Mouse (Mus musculus) liver, embryonic 14.5 days (tissue): ENCODE data around the gene Cdk8. TPM values are rescaled to one million over a fixed set of nuclear protein-coding genes. Genes with fewer than 3 reads are reported as not detected.

ENCODE experiments used
- ATAC-seq: fragments of 200-750 bp; cut with Nextera tagmentation; 2 replicates; pipeline ENCODE4 v1.8.0; 2017; ENCODE audit warnings: moderate number of reproducible peaks, mild to moderate bottlenecking, moderate library complexity; ENCODE audit not compliant: insufficient read depth
- DNase-seq, 3 experiments: peaks; one replicate each; pipeline ENCODE4 v3.0.0-alpha.2; 2012 to 2013; ENCODE audit warnings: low read depth in 3 of 3, low spot score in 3 of 3
- H3K27ac ChIP-seq: fragments of 300-500 bp; sonication (generic); 2 replicates; pipeline ENCODE4 v1.5.1; 2014; ENCODE audit warnings: moderate library complexity, mild to moderate bottlenecking, control low read depth, inconsistent platforms
- H3K27me3 ChIP-seq: fragments of 300-500 bp; sonication (generic); 2 replicates; pipeline ENCODE4 v1.6.1; 2014; ENCODE audit warnings: mild to moderate bottlenecking, low read length, moderate library complexity; ENCODE audit not compliant: control insufficient read depth, insufficient read depth
- H3K36me3 ChIP-seq: fragments of 300-500 bp; sonication (generic); replicated peaks from 2 replicates; pipeline ENCODE4 v1.6.1; 2014; ENCODE audit warnings: low read depth; ENCODE audit not compliant: control insufficient read depth, insufficient read depth
- H3K4me1 ChIP-seq, 2 experiments: fragments of 200-500 bp in 1 of 2; fragments of 300-500 bp in 1 of 2; sonication (generic) in 1 of 2; replicated peaks; 2 replicates each; pipeline ENCODE4 v1.6.1; 2012 to 2014; ENCODE audit warnings: antibody characterized with exemption in 1 of 2, inconsistent platforms in 1 of 2, low read length in 1 of 2; ENCODE audit not compliant: control insufficient read depth in 2 of 2, insufficient read depth in 2 of 2
- H3K4me2 ChIP-seq: fragments of 300-500 bp; sonication (generic); 2 replicates; pipeline ENCODE4 v1.6.1; 2014; ENCODE audit warnings: low read depth, mild to moderate bottlenecking, control low read depth, moderate library complexity
- H3K4me3 ChIP-seq, 2 experiments: fragments of 200-500 bp in 1 of 2; fragments of 300-500 bp in 1 of 2; sonication (generic) in 1 of 2; 2 replicates each; pipeline ENCODE4 v1.5.1; 2012 to 2014; ENCODE audit warnings: low read depth in 2 of 2, low read length in 2 of 2, mild to moderate bottlenecking in 2 of 2, control low read depth in 1 of 2, inconsistent platforms in 1 of 2, moderate library complexity in 1 of 2; ENCODE audit not compliant: insufficient read depth in 1 of 2
- H3K9ac ChIP-seq: fragments of 300-500 bp; sonication (generic); replicated peaks from 2 replicates; pipeline ENCODE4 v1.6.1; 2014; ENCODE audit warnings: mild to moderate bottlenecking, control low read depth, moderate library complexity
- H3K9me3 ChIP-seq: fragments of 300-500 bp; sonication (generic); 2 replicates; pipeline ENCODE4 v1.6.1; 2016; ENCODE audit warnings: low read length, mixed read lengths; ENCODE audit not compliant: control insufficient read depth
- CTCF ChIP-seq: IDR thresholded peaks from 2 replicates; pipeline ENCODE4 v1.5.1; 2016; ENCODE audit warnings: antibody characterized with exemption, low read depth, control low read depth
- EP300 ChIP-seq: IDR thresholded peaks from 2 replicates; pipeline ENCODE4 v1.6.1; 2016; ENCODE audit warnings: antibody characterized with exemption, low read depth
- WGBS: fragments of 180-500 bp; shearing (Covaris S2); extraction: QIAGEN DNeasy Blood & Tissue Kit; methylation state at CpG from one replicate; pipeline ENCODE4 v1.1.7; 2014; ENCODE audit not compliant: insufficient replicate concordance; 5-methylcytosine and 5-hydroxymethylcytosine counted together
- polyA plus RNA-seq, 2 experiments: library from polyadenylated mRNA; depleted of rRNA in 1 of 2; stranded (reverse) in 1 of 2; unstranded in 1 of 2; fragments of >200 nt; fragmentation: Nextera tagmentation in 1 of 2; extraction: Ambion mirVana in 1 of 2; gene quantifications; 2 replicates each; pipeline versions ENCODE4 v1.2.1 to v1.2.3; 2012 to 2014

The Cdk8 gene
- polyA plus RNA-seq, 2 experiments = 25.8 to 42.5 TPM

DNA sequence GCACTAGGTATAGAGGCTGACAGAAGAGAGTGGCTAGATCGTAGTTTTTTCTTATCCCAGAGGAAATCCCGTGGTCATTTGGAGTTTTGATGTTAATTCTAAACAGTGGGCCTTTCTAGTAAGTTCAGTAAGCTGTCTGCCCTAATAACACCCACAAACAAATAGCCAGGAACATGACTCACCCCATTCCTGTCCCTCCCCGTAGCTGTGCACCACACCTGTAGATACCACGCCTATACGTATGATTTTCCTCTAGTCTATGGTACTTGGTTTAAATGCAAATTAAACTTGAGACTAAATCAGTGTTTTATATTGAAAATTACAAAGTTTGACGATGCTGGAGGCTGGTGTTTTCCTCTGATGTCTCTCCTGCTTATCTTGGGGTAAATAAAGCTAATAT is 83.5 kb downstream of the Cdk8 start:
- no peaks in the 10 kb centered on the region for H3K9me3 ChIP-seq
- H3K4me3 ChIP-seq = no peak overlapping the region
- H3K4me1 ChIP-seq = peaks cover 55 to 65% of the 10 kb centered on the region in 2 experiments
- no peaks in the 10 kb centered on the region; the same call in 1 of the 2 replicates for H3K27me3 ChIP-seq
- no peak for TF ChIP-seq CTCF
- no peak for TF ChIP-seq EP300
- DNase-seq (no peak), ATAC-seq (no peak)
- peak overlapping the region; percentile 38 for H3K9ac ChIP-seq
- H3K27ac ChIP-seq = peak overlapping the region; percentile 97
- 73% methylated on average over 6 of the region's 6 CpGs for WGBS
- no peaks in the 10 kb centered on the region for H3K36me3 ChIP-seq
- H3K4me2 ChIP-seq = no peak overlapping the region

DNA sequence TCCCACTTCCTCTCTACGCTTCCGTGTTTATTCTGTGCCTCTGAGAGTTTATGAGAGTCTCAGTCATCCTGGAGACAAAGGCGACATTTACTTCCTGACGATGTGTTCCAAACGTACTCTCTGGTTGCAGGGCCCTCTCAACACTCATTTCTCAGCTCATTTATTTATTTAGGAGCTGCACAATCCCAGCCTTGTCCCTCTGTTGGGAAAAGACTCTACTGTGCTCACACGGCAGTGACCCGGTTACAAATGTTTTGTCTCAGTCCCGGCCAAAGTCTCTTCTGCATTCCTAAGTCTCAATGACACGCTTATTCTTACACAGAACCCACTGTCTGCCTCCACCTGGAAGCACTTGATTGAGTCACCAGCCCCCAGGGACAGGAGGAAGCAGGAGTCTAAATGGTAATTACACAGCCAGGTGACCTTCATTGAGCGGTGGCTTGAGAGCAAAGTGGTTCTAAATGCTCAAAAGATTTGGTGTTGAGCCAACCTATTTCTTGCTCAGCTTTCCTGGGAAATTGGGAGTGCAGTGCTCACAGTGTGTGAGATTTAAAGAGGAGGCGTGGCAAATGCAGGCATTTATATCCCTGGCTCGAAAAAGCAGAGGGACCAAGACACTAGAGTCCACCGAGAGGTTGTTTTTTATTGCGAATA is 84.4 kb downstream of the Cdk8 start:
- peak overlapping the region; percentile 60 for H3K9ac ChIP-seq
- H3K36me3 ChIP-seq = no peaks in the 10 kb centered on the region
- WGBS = 63% methylated on average over 14 of the region's 14 CpGs
- no peaks in the 10 kb centered on the region for H3K9me3 ChIP-seq
- no peak for ATAC-seq
- peaks cover 57 to 69% of the 10 kb centered on the region in 2 experiments for H3K4me1 ChIP-seq
- TF ChIP-seq EP300 (no peak), CTCF (no peak)
- DNase-seq = no peak
- peak overlapping the region; percentile 97 for H3K27ac ChIP-seq
- H3K4me3 ChIP-seq = no peak overlapping the region
- no peaks in the 10 kb centered on the region; the same call in 1 of the 2 replicates for H3K27me3 ChIP-seq
- H3K4me2 ChIP-seq = peak overlapping the region; percentile 61

DNA sequence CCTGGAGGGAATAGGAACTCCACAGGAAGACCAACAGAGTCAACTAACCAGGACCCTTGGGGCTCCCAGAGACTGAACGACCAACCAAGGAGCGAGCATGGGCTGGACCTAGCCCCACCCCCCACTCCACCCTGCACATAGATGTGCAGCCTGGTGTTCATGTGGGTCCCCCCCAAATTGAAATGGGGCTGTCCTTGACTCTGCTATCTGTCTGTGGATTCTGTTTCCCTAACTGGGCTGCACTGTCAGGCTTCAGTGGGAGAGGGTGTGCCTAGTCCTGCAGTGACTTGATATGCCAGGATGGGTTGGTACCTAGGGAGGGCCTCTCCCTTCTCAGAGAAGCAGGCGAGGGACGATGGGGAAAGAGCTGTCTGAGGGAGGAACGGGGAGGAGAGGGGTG is 85.3 kb downstream of the Cdk8 start:
- H3K9ac ChIP-seq = peak overlapping the region; percentile 60
- DNase-seq (peak; percentile 87 to 90 (median 90)), ATAC-seq (peak; percentile 96)
- WGBS = 21% methylated on average over 5 of the region's 5 CpGs
- peak overlapping the region; percentile 97 for H3K27ac ChIP-seq
- no peak overlapping the region for H3K4me3 ChIP-seq
- H3K27me3 ChIP-seq = no peaks in the 10 kb centered on the region
- TF ChIP-seq EP300 (peak; percentile 97), CTCF (no peak)
- peaks cover 65 to 77% of the 10 kb centered on the region in 2 experiments for H3K4me1 ChIP-seq
- H3K9me3 ChIP-seq = no peaks in the 10 kb centered on the region
- H3K4me2 ChIP-seq = peak overlapping the region; percentile 61
- H3K36me3 ChIP-seq = no peaks in the 10 kb centered on the region

DNA sequence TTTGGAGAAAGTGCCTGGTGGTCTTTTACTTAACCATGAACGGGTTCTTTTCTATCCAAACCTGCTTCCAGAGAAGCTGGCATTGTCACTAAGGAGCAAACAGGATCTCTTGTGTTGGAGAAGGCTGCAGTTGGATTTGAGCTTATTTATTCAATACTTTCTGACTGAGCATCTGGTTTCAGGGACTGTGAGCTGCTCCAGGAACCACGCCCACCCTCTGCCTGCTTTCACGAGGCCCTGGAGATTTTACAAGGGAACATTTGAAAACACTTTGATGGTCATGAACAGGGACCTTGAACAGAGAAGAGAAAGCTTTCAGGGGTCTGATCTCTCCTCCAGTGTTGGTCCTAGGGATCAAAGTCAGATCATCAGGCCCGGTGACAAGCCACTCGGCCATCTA is 87.0 kb downstream of the Cdk8 start:
- Histone ChIP-seq H3K36me3 (no peaks in the 10 kb centered on the region), H3K9ac (peak overlapping the region; percentile 59), H3K27me3 (no peaks in the 10 kb centered on the region), H3K4me2 (peak overlapping the region; percentile 29), H3K27ac (peak overlapping the region; percentile 97), H3K9me3 (no peaks in the 10 kb centered on the region), H3K4me1 (peaks cover 77 to 83% of the 10 kb centered on the region in 2 experiments), H3K4me3 (no peak overlapping the region)
- 45% methylated on average over 5 of the region's 5 CpGs for WGBS
- ATAC-seq (no peak), DNase-seq (no peak)
- TF ChIP-seq EP300 (no peak), CTCF (no peak)

DNA sequence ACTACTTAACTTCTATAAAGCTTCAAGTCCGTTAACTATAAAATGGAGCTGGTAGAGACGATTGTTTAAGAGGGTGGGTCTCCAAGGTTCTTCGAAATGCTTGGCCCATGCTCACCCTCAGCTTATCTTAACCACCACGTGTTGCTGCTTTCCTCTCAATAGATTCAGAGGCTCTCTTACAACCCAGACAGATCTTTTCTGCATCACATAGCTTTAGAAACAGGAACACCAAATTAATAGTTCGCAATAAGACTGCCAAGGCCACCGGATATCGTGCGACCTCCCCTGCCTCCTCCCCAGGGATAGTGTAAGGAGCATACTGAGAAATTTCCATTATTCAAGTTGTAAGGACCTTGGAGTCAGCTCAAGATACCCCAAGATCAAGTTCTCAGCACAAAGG is 87.4 kb downstream of the Cdk8 start:
- Histone ChIP-seq H3K4me2 (peak overlapping the region; percentile 29), H3K27ac (peak overlapping the region; percentile 97), H3K27me3 (no peaks in the 10 kb centered on the region), H3K9ac (peak overlapping the region; percentile 59), H3K36me3 (no peaks in the 10 kb centered on the region), H3K4me1 (peaks cover 77 to 83% of the 10 kb centered on the region in 2 experiments), H3K4me3 (no peak overlapping the region), H3K9me3 (no peaks in the 10 kb centered on the region)
- TF ChIP-seq EP300 (peak; percentile 65), CTCF (no peak)
- ATAC-seq = peak; percentile 24
- 40% methylated on average over 8 of the region's 8 CpGs for WGBS
- DNase-seq = no peak
